Mouse (Mus musculus) stomach, postnatal 0 days (tissue): ENCODE results near the gene Runx2.

Experiments used
- CTCF ChIP-seq: IDR thresholded peaks from 2 replicates; pipeline ENCODE4 v1.5.1; 2016; ENCODE audit warnings: antibody characterized with exemption, low read depth, mild to moderate bottlenecking, moderate library complexity
- EP300 ChIP-seq: optimal IDR thresholded peaks from 2 replicates; pipeline ENCODE3; 2016; ENCODE audit warnings: antibody characterized with exemption

DNA sequence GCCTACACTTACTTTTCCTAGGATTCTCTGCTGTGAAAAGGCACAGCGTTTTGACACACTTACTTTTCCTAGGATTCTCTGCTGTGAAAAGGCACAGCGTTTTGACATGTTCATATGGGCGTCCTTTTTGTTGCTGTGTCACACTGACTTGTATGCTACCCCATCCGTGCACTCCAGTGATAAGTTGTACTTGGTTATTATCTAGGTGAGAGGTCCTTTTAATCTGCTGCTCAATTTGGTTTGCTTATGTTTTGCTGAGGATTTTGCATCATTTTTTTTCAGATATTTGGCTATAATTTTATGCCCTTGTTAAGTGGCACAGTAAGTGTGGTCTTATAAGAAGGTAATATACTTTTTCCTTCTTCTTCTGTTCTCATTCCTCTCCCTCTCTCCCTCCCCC lies 13.4 kb upstream of the Runx2 start:
- TF ChIP-seq CTCF (no peak), EP300 (no peak)
